Comparison of ENCODE assay signal across 8 mouse cellular contexts in the genomic region with DNA sequence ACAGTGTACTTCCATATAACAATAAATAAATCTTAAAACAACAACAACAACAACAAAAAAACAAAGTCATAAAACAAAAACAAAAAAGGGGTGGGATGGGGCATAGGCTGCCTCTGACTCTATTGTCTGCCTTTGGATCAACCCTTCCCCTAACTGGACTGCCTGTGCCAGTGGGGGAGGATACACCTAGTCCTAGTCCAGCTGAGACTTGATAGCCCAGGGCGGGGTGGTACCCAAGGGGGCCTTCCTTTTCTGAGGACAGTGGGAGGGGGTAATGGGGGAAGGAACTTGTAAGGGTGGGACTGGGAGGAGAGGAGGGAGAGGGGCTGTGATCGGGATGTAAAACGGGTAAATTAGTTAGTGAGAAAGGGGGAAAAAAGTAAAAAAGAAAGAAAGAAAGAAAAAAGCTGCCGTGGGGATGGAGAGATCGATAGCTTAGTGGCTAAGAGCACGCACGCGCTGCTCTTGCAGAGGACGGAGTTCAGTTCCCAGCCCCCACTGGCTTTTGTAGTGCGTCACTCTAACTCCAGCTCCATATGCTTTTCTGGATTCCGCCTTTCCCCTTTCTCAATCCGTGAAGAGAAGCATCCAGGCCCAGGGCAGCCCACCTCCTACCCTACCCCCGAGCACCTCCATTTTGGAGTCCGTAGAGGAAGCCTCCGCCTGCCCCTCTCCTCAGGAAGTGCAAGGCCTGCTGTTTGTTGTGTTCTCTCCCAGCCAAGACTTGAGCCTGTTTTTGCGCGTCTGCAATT.
DNase-seq lines count a peak whose midpoint lies in the region; ATAC-seq and TF ChIP-seq lines count a peak whose summit lies in the region.
"Had no signal": no experiment of that assay in that cellular context is flagged by ENCODE, and none has a peak within 500 bp of the region (broad histone marks: within the 10 kb centered on the region; RNA-seq: fewer than 3 reads in every experiment).

No protein-coding gene starts in this region.

- no peak for TF ChIP-seq CTCF in ES-Bruce4 (IDR thresholded peaks at IDR 0.05; ENCODE audit: low read depth, low read length)

- peak overlapping the region; percentile 40 for H3K4me2 ChIP-seq in hindbrain, embryonic 13.5 days
- H3K4me2 ChIP-seq in liver, embryonic 16.5 days (ENCODE audit: low read depth, low read length) = no peak overlapping the region; the same call in 1 of the 2 replicates

- peak; percentile 36 for DNase-seq in R1 (ENCODE audit: low read depth, low spot score)
- DNase-seq in left cerebral cortex, postnatal 25 days (ENCODE audit: low spot score in 2 of 2) = no peak
- DNase-seq in cerebellum, adult 11-12 months = no peak
- DNase-seq: kidney, adult 18-20 months had no signal

- TF ChIP-seq EP300 in ES-Bruce4 (IDR thresholded peaks at IDR 0.05; ENCODE audit: insufficient read depth, low read depth, low read length) = no peak

- peak overlapping the region; percentile 58 for H3K4me3 ChIP-seq in ES-Bruce4 (ENCODE audit: low read depth, low read length)
- H3K4me3 ChIP-seq in hindbrain, embryonic 13.5 days = peak overlapping the region; percentile 5; the same call in 1 of the 2 replicates
- no peak overlapping the region for H3K4me3 ChIP-seq in liver, embryonic 16.5 days (ENCODE audit: low read depth, low read length)

- no peaks in the 10 kb centered on the region for H3K36me3 ChIP-seq in ES-Bruce4 (ENCODE audit: control insufficient read depth, insufficient read depth, low read length, poor library complexity, severe bottlenecking)
- no peaks in the 10 kb centered on the region for H3K36me3 ChIP-seq in hindbrain, embryonic 13.5 days
- H3K36me3 ChIP-seq in liver, embryonic 16.5 days (ENCODE audit: control insufficient read depth, insufficient read depth) = no peaks in the 10 kb centered on the region

- peak overlapping the region; percentile 90 for H3K27ac ChIP-seq in ES-Bruce4 (ENCODE audit: insufficient read depth, low read length)
- H3K27ac ChIP-seq in hindbrain, embryonic 13.5 days = no peak overlapping the region
- peak overlapping the region; percentile 37; the same call in 1 of the 2 replicates for H3K27ac ChIP-seq in liver, embryonic 16.5 days (ENCODE audit: low read length)

- peak overlapping the region; percentile 81 for H3K9ac ChIP-seq in ES-Bruce4 (ENCODE audit: low read depth, poor library complexity, severe bottlenecking)
- H3K9ac ChIP-seq in hindbrain, embryonic 13.5 days = 0 out of 2 replicates have a peak overlapping the region, but pooled peaks have one; percentile 30
- no peak overlapping the region for H3K9ac ChIP-seq in liver, embryonic 16.5 days (ENCODE audit: low read depth, low read length)

- no peaks in the 10 kb centered on the region for H3K27me3 ChIP-seq in ES-Bruce4 (ENCODE audit: control insufficient read depth, insufficient read depth, low read length, poor library complexity, severe bottlenecking)
- no peaks in the 10 kb centered on the region for H3K27me3 ChIP-seq in hindbrain, embryonic 13.5 days
- H3K27me3 ChIP-seq in liver, embryonic 16.5 days (ENCODE audit: control insufficient read depth, insufficient read depth, low read depth, low read length) = no peaks in the 10 kb centered on the region

- peaks cover 2% of the 10 kb centered on the region for H3K4me1 ChIP-seq in ES-Bruce4 (ENCODE audit: control insufficient read depth, insufficient read depth, low read length)
- H3K4me1 ChIP-seq in hindbrain, embryonic 13.5 days (replicated peaks) = peaks cover 9% of the 10 kb centered on the region; the same call in 1 of the 2 replicates
- peaks cover 6% of the 10 kb centered on the region for H3K4me1 ChIP-seq in liver, embryonic 16.5 days (ENCODE audit: control insufficient read depth, low read depth, low read length)

- TF ChIP-seq POLR2A in ES-Bruce4 (IDR thresholded peaks at IDR 0.05; ENCODE audit: insufficient read depth, low read length) = no peak

- 0 out of 2 replicates have a peak, but pooled peaks have one; percentile 36 for ATAC-seq in hindbrain, embryonic 13.5 days (ENCODE audit: low FRiP score)
- ATAC-seq in liver, embryonic 16.5 days (ENCODE audit: low read depth) = no peak
- ATAC-seq in megakaryocyte-erythroid progenitor cell, adult 5-6 weeks (replicated peaks; ENCODE audit: low FRiP score, low TSS enrichment, poor library complexity, severe bottlenecking) = no peak

- intact Hi-C loops in left cerebral cortex, postnatal 25 days (cut with DNase I) = no loop called here

- WGBS in hindbrain, embryonic 13.5 days = 17% methylated on average over 17 of the region's 17 CpGs
- WGBS in liver, embryonic 16.5 days (ENCODE audit: insufficient replicate concordance) = 39% methylated on average over 17 of the region's 17 CpGs

- no peaks in the 10 kb centered on the region for H3K9me3 ChIP-seq in ES-Bruce4 (replicated peaks; ENCODE audit: control insufficient read depth, insufficient read depth, low read length, poor library complexity, severe bottlenecking)
- H3K9me3 ChIP-seq in hindbrain, embryonic 13.5 days = no peaks in the 10 kb centered on the region
- H3K9me3 ChIP-seq in liver, embryonic 16.5 days (replicated peaks; ENCODE audit: control insufficient read depth, low read length) = no peaks in the 10 kb centered on the region
